Mouse (Mus musculus): ENCODE measurements around the gene Hvcn1.

Hvcn1 gene

GRCm38 (mm10) chr5:122267136-122267535, 60.5 kb downstream of the Hvcn1 start:
- no peak for DNase-seq (ENCODE audit: low spot score in 2 of 2)

GRCm38 (mm10) chr5:122267899-122268298, 61.3 kb downstream of the Hvcn1 start:
- peak in 1 of 2 experiments; percentile 70 for DNase-seq (ENCODE audit: low spot score in 2 of 2)

- DNase-seq (ENCODE audit: low spot score in 2 of 2) = no peak
Measured at GRCm38 (mm10) chr5:122268858-122269604, 62.4 kb downstream of the Hvcn1 start.

DNA sequence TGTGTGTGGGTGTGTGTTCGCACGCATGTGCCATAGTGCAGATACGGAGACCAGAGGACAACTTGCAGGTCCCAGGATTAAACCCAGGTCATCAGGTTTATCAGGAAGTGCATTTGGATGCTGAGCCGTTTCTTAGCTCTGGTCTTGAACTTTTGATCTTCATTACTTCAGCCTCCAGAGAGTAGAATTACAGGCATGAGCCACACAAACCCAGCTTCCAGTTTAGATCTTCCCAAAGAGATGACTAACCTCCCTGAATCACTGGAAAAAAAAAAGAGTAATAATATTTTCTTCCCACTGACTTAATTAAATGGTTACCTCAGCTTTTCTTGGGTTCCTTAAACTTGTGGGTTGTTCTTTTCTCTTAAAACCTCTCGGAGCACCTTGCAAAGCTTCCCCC, 66.2 kb downstream of the Hvcn1 start:
- DNase-seq (ENCODE audit: low spot score in 2 of 2) = no peak

DNA sequence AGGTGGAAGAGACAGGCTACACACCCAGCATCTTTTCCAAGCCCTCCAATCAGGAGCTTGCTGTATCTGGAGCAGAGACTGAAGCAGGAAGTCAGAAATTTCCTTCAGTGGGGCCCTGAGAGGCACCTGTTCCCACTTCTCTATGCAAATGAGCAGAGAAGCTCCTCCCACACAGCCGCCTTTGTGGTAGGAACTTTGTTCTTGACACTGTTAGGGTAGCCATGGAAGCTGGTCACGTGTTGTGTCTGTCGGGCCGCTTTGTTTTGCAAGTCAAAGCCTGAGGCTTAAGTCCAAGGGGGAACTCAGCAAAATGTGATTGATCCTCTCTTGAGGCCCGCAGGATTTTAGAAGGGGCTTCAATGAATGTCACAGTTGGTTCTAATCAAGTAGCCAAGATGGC, 68.2 kb downstream of the Hvcn1 start:
- no peak for DNase-seq (ENCODE audit: low spot score in 2 of 2)

DNA sequence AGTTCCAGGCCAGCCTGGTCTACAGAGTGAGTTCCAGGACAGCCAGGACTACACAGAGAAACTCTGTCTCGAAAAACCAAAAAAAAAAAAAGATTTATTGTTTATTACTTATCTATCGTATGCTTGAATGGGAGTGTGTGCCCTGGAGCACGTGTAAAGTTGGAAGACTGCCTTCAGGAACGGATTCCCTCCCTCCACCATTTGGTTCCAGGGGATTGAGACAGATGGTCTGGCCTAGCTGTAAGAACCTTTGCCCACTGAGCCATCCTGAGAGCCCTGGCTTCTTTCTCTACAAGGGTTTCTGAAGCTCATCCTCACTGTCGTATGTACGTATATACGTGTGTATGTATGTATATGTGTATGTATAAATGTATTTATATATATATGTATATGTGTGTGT, 72.3 kb downstream of the Hvcn1 start:
- DNase-seq (ENCODE audit: low spot score in 2 of 2) = no peak

DNA sequence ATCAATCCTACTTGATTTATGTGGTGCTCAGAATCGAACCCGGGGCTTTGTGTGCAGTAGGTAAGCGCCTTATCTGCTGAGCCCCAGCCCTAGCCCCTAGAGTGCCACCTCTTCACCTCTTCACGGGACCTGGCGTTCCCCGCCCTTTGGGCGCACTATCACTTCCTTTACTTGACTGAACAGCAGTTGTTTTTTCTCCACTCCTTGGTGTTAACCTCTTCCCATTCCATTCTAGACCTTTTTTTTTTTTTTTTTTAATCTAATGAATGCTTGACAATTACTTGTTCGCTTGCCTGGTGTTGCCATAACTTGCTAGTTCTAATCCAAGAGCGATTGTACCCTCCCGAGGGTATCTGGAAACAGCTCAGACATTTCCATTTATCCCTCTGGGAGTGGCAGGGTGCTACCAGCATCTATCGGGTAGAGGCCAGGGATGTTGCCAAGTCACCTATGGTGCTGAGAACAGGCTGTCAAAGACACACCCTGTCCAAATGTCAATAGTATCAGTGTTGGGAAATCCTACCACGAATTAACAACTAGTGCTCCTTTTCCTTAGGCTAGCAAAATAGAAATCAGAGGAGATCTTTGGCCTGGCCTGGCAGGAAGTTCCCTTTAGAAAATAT, 73.3 kb downstream of the Hvcn1 start:
- no peak for DNase-seq (ENCODE audit: low spot score in 2 of 2)

DNA sequence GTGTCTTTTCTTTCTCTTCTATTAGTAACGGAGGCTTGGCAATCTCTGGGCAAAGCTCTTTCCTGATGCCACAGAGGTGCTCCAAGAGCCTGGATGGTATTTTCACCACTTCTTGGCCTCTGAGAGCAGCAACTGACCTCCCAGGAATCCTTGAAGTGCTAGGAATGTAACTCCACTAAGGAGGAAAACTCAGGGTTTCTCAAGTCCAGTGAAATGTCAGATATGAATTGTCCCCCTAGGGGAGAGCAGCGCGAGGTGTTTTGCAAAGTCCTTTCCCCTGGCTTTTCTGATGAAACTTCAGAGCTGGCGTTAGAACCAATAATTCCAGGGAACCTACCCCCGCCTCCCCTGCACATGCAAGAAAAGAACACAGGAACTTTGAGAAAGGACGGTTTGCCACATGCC, 73.8 kb downstream of the Hvcn1 start:
- DNase-seq (ENCODE audit: low spot score in 2 of 2) = no peak

DNA sequence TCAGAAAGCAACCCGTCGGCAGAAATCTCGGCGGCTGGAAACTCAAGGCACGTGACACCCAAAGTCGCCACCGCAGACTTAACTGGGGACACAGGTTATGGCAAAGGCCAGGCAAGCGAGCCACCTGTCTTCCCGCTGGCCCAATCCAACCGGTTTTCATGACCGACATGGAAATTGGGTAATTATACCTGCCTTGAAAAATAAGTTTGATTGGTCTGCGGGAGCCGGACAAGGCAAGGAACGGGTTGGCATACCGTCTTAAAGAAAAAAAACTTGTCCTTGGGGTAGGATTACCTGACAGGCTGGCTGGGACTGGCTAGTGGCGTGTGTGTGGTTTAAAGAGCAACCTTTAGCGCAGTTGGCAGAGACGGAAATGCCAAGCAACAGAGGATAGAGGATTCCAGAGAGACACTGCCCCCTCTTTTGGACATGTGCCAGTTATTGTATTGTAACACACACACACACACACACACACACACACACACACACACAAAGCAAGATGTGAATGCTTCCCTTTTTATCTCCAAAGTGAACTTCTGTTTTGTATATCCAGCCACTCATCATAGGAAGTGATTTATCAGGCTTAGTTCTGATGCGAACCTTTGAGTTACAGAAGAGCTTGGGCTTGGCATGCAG, 74.3 kb downstream of the Hvcn1 start:
- DNase-seq (ENCODE audit: low spot score in 2 of 2) = no peak

GRCm38 (mm10) chr5:122283828-122284182, 77.2 kb downstream of the Hvcn1 start:
- no peak for DNase-seq (ENCODE audit: low spot score in 2 of 2)

- peak; percentile 76 to 87 for DNase-seq (ENCODE audit: low spot score in 2 of 2)
Measured at GRCm38 (mm10) chr5:122284183-122285028, 77.8 kb downstream of the Hvcn1 start, which contains the start of gene Pptc7. TSS of gene Pptc7 (plus strand) at chr5:122284365.

DNA sequence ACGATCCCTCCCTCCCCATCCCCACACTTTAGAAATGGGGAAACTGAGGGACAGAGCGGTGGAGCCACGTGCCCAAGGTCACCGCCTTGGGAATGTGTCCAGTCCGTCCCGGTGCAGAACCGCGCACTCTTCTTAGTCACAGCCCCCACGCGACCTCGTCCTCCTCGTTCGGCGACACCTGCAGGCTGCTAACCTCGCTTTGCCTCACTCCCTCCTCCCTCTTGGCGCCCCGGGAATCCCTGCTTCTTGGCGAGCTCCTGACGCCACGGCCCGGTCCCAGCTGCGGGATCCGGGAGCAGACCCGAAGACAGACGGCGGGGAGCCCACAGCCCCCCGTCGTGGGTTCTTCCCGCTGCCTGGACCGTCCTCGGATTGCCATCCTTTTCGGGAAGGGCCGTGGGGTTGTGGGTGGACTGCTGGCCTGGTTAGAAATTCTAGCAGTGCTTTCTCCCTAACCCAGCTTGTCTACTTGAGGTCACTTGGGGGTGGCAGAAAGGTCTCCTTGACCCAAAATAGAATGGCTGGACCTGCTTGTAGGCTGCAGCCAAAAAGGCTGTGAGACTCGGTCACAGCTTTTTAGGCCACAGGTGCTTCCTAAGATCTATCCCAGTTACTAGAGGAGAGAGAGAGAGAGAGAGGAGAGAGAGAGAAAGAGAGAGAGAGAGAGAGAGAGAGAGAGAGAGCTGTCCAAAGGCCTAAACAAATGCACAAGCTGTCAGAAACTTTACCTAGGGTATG, 78.6 kb downstream of the Hvcn1 start:
- DNase-seq (ENCODE audit: low spot score in 2 of 2) = peak; percentile 26 to 42

DNA sequence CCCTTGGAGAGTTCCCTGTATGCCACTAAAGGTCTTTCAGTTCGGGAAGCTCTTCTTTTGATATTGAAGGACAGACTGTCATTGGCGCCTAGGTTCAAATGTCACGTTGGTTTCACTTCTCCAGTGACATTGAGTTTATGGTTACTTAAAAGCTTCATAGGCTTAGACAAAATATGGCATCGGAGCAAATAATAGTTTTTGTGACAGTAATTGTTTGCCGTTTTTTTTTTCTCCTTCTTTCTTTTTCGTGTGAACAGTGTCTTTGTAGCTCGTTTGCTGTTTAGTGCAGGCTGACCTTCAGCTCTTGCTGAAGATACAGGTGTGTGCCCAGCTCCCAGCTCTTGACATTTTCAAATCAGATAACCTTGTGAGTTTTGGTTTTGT, 79.2 kb downstream of the Hvcn1 start:
- no peak for DNase-seq (ENCODE audit: low spot score in 2 of 2)

GRCm38 (mm10) chr5:122286191-122286590, 79.6 kb downstream of the Hvcn1 start:
- DNase-seq (ENCODE audit: low spot score in 2 of 2) = no peak

DNA sequence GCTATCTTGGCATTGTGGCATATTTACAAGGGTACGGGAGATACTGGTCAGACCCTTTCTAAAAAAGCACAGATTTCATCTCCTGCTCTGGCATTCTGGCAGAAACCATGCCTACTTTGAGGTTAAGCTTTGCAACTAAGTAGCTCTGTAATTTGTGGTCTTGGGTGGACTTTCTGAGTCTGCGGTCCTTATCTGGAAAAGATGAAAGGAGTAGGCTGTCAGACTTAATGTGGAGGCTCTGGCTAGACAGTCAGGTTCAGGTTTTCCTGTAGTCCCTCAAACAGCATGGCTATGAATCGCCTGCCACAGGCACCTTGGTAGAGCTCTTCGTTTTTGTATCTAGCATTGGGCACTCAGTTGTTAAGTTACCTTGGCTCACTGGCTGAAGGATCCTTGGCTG, 80.4 kb downstream of the Hvcn1 start:
- DNase-seq (ENCODE audit: low spot score in 2 of 2) = no peak

DNA sequence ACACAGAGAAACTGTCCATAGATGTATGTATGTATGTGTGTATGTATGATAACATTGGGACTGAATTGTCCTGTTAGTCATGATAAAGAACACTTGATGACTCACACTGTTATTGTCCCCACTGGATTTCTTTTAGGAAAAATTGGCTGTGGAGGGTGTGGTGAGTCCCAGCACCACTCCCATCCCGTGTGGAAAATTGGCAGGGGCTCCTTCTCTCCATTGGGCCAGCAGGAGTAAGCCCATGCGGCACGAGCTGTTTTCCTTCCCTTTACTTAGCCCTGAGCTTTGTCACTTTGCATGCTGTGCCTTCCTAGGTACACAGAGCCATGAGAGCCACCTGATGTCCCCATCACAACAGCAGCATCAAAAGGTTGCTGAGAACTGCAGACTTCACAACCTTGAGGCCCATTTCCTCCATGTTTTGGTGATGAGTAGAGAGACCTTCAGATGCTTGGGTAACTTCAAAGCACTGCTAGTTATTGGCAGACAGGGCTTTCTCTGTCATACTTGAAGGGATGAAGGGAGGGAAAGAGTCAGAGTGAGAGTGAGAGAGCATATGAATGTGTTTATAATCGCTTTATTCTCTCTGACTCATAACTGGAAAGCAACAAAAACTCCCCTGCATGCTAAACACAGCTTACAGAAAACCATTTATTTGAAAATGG, 81.7 kb downstream of the Hvcn1 start:
- DNase-seq (ENCODE audit: low spot score in 2 of 2) = no peak

DNA sequence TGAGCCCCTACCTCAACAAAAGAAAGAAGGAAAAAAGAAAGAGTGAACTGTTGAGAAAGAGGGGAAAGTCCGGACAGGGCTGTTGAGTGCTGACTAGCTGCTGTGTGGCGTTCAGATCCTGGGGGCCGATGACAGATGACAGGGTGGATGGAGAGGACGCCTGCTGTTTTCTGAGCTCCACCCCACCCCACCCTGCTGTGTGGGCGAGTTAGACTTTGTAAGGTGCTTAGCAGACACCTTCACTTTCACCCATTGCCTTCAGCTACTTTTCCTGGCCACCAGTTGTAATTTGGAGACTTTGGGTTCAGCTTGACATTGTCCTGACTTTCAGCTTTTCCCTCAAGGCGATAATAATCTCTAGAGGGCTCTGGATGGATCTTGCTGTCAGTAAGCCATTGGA, 84.5 kb downstream of the Hvcn1 start:
- DNase-seq (ENCODE audit: low spot score in 2 of 2) = no peak

All from frontal cortex, postnatal 10 days (tissue).